ENCODE assay signal across 7 mouse cellular contexts in the genomic region with DNA sequence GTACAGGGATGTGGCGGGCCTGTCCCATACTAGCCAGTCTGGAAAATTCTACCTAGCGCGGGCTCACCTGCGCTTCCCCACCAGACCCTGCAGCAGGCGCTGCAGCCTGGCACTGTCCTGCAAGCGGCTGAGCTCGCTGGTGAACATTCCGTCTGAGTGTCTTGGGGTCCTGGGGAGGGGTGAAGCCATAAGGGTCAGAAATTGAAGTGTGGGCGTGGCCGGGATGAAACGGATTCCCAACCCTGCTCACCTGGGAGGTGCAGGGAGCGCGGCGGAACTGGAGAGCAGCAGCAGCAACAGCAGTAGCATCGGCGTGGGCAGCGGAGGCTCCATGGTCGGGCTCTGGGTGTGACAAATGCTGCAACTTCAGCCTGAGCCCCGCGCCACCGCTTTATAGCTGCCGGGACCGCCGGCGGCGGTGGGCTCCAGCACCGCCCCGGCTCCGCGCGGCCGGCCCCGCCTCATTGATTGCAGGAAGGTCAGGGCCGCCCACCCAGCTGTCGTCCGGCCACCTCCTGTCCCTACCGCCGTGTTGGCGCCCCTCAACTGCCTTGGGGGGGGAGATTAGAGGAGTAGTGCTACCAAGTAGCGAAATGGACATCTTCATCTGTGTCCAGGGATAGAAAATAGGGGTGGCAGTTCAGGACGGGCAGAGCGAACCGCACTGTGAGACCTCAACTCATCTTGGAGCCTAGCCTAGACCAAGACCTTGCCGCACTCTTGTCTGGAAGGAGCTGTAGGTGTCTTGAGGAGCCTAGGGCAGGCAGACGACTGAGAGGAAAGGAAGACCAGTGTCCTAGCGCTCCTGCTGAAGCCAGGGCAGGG. TPM values are rescaled to one million over a fixed set of nuclear protein-coding genes. Genes with fewer than 3 reads are reported as not detected.
DNase-seq lines count a peak whose midpoint lies in the region; ATAC-seq and TF ChIP-seq lines count a peak whose summit lies in the region.

A gene (minus strand): TSS at position 368 of the 825 bp plus-strand sequence.

- no peak for DNase-seq in thymus, adult 2 months
- no peak for DNase-seq in thymus, postnatal 36 days
- peak; percentile 72 for DNase-seq in embryo, embryonic 10 days (ENCODE audit: low spot score)
- DNase-seq in retina, postnatal 1 day, result peak; percentile 75
- DNase-seq in spleen, postnatal 14 days (ENCODE audit: low spot score in 2 of 2), result no peak

- no peak for TF ChIP-seq CTCF in thymus, adult 2 months (IDR thresholded peaks at IDR 0.05; ENCODE audit: borderline replicate concordance, control insufficient read depth, extremely low read depth, insufficient read depth, low read length, poor library complexity)

- H3K9me3 ChIP-seq in hindbrain, embryonic 13.5 days, result no peaks in the 10 kb centered on the region
- no peaks in the 10 kb centered on the region for H3K9me3 ChIP-seq in liver, embryonic 15.5 days (replicated peaks)

- no peaks in the 10 kb centered on the region for H3K36me3 ChIP-seq in thymus, adult 2 months (ENCODE audit: control insufficient read depth, insufficient read depth, low read length)
- no peaks in the 10 kb centered on the region for H3K36me3 ChIP-seq in hindbrain, embryonic 13.5 days
- H3K36me3 ChIP-seq in liver, embryonic 15.5 days (replicated peaks), result no peaks in the 10 kb centered on the region

- H3K9ac ChIP-seq in hindbrain, embryonic 13.5 days, result peak within 1 kb of the TSS; percentile 75
- no peak within 1 kb of the TSS for H3K9ac ChIP-seq in liver, embryonic 15.5 days

- no peak for TF ChIP-seq POLR2A in thymus, adult 2 months (IDR thresholded peaks at IDR 0.05; ENCODE audit: control insufficient read depth, extremely low read depth, insufficient read depth, low read length, poor library complexity)

- H3K27me3 ChIP-seq in thymus, adult 2 months (ENCODE audit: control insufficient read depth, insufficient read depth, low read length), result peaks cover 4% of the 10 kb centered on the region; the same call in 1 of the 2 replicates
- peaks cover 24% of the 10 kb centered on the region for H3K27me3 ChIP-seq in hindbrain, embryonic 13.5 days
- H3K27me3 ChIP-seq in liver, embryonic 15.5 days, result peaks cover 68% of the 10 kb centered on the region

- H3K4me1 ChIP-seq in thymus, adult 2 months (replicated peaks; ENCODE audit: control insufficient read depth, insufficient read depth, low read length), result peaks cover 6% of the 10 kb centered on the region; the same call in 1 of the 2 replicates
- H3K4me1 ChIP-seq in hindbrain, embryonic 13.5 days (replicated peaks), result peaks cover 13% of the 10 kb centered on the region
- H3K4me1 ChIP-seq in liver, embryonic 15.5 days (replicated peaks), result peaks cover 6% of the 10 kb centered on the region

- peak within 1 kb of the TSS; percentile 94 for H3K4me2 ChIP-seq in hindbrain, embryonic 13.5 days
- H3K4me2 ChIP-seq in liver, embryonic 15.5 days, result peak within 1 kb of the TSS; percentile 64

- peak within 1 kb of the TSS; percentile 23; the same call in 1 of the 2 replicates for H3K4me3 ChIP-seq in thymus, adult 2 months (ENCODE audit: control insufficient read depth, insufficient read depth, low read length)
- peak within 1 kb of the TSS; percentile 48 for H3K4me3 ChIP-seq in hindbrain, embryonic 13.5 days
- H3K4me3 ChIP-seq in liver, embryonic 15.5 days (replicated peaks), result peak within 1 kb of the TSS; percentile 38

- H3K27ac ChIP-seq in thymus, adult 2 months (ENCODE audit: control insufficient read depth, insufficient read depth, low read length), result no peak within 1 kb of the TSS
- H3K27ac ChIP-seq in hindbrain, embryonic 13.5 days, result no peak within 1 kb of the TSS
- H3K27ac ChIP-seq in liver, embryonic 15.5 days (replicated peaks), result no peak within 1 kb of the TSS

- peak; percentile 80 for ATAC-seq in hindbrain, embryonic 13.5 days (ENCODE audit: low FRiP score)
- peak; percentile 20; the same call in 1 of the 2 replicates for ATAC-seq in liver, embryonic 15.5 days (ENCODE audit: insufficient read depth)

- WGBS in thymus, adult 2 months, result 14% methylated on average over 46 of the region's 46 CpGs
- 2% methylated on average over 41 of the region's 46 CpGs for WGBS in hindbrain, embryonic 13.5 days
- WGBS in liver, embryonic 15.5 days (ENCODE audit: insufficient replicate concordance), result 6% methylated on average over 46 of the region's 46 CpGs

RNA-seq across cellular contexts. Expression of the gene that starts here (rescaled TPM):
- 10.3 and 10.6 TPM in 2 replicates for polyA plus RNA-seq in thymus, adult 2 months (2012; rRNA removed)
- polyA plus RNA-seq in hindbrain, embryonic 13.5 days (2015; fragmentation: Nextera tagmentation; extraction: Ambion mirVana), result 1.5 and 3.2 TPM in 2 replicates
- 0.35 and 0.47 TPM in 2 replicates for polyA plus RNA-seq in liver, embryonic 15.5 days (2015; fragmentation: Nextera tagmentation; extraction: Ambion mirVana)

Comparison
In these comparisons a context has a peak if more than half of its experiments do, and no peak if none do; other contexts are left out.
1. Peak in ATAC-seq, H3K4me3 ChIP-seq and H3K4me2 ChIP-seq in liver, embryonic 15.5 days; RNA of the gene not detected or under 1 TPM.
2. DNase-seq: peak in embryo, embryonic 10 days (single experiment) and retina, postnatal 1 day (single experiment); none in thymus, adult 2 months (single experiment), thymus, postnatal 36 days (0 of 2) and spleen, postnatal 14 days (0 of 2).
3. Peak in every context shown above with its lines, with median percentiles within 50 percentile points of each other: H3K4me3 ChIP-seq.